Mouse (Mus musculus) limb, embryonic 11.5 days (tissue): ENCODE measurements around the gene Sprtn. TPM values are rescaled to one million over a fixed set of nuclear protein-coding genes. Genes with fewer than 3 reads are reported as not detected.

Source experiments
- polyA plus RNA-seq: library from polyadenylated mRNA; unstranded; fragments of >200 nt; fragmentation: Nextera tagmentation; extraction: Ambion mirVana; gene quantifications from 2 replicates; pipeline ENCODE4 v1.2.1, GENCODE M21; 2014

The Sprtn gene
- polyA plus RNA-seq, 1 experiment from 2014 or later: 8.9 TPM

Other genes starting within 250 kb of the Sprtn start
- 28.2 and 30.4 TPM in 2 replicates for gene 2310022B05Rik, start 234.5 kb upstream of the Sprtn start, polyA plus RNA-seq
- 49.5 and 53.9 TPM in 2 replicates for gene Ttc13, start 175.9 kb upstream of the Sprtn start, polyA plus RNA-seq
- 27.3 and 30.5 TPM in 2 replicates for gene Arv1, start 175.7 kb upstream of the Sprtn start, polyA plus RNA-seq
- gene Fam89a, start 146.1 kb upstream of the Sprtn start, polyA plus RNA-seq: 3.7 and 4.5 TPM in 2 replicates
- 0.01 TPM in 1 of 2 replicates, not detected in the other for gene Trim67, start 104.8 kb upstream of the Sprtn start, polyA plus RNA-seq
- 121 and 128 TPM in 2 replicates for gene Gnpat, start 34.9 kb upstream of the Sprtn start, polyA plus RNA-seq
- 58.4 and 58.9 TPM in 2 replicates for gene 2810004N23Rik, start 34.8 kb upstream of the Sprtn start, polyA plus RNA-seq
- gene Exoc8, start 181 bp upstream of the Sprtn start, polyA plus RNA-seq: 7.0 and 8.1 TPM in 2 replicates
- gene Egln1, start 51.4 kb downstream of the Sprtn start, polyA plus RNA-seq: 15.1 and 15.3 TPM in 2 replicates
- 143 and 144 TPM in 2 replicates for gene Tsnax, start 115.1 kb downstream of the Sprtn start, polyA plus RNA-seq
- gene Disc1, start 156.3 kb downstream of the Sprtn start, polyA plus RNA-seq: 0.96 and 1.0 TPM in 2 replicates